Mouse (Mus musculus): Measurements from ENCODE around the gene Xpo6. TPM values are rescaled to one million over a fixed set of nuclear protein-coding genes. Genes with fewer than 3 reads are reported as not detected.

Gene Xpo6
- polyA plus RNA-seq, 1 experiment = 235 TPM

DNA sequence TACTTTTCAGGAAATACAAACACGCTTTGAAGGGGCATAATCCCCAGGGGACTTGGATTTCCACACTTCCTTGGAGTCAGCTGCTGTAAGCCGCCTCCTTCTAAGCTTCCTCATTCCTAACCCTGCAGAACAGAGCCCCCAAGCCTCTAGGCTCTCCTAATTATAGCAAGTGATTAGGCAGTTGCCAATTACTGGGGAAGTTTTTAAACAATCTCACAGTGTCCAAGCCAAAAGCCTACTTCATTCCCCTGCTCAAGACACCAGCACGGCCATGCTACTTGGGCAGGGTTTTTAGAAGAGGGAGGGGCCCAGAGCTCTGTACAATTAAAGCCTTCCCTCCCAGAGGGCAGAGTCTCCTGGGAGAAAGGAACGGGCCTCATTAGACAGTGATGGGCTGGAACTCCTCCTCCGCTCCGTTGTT, 114.0 kb downstream of the Xpo6 start:
- no peaks in the 10 kb centered on the region; the same call in 1 of the 2 replicates for H3K4me1 ChIP-seq (ENCODE audit: control insufficient read depth, insufficient read depth, insufficient read length)
- DNase-seq (ENCODE audit: low read depth in 1 of 2, low spot score in 2 of 2) = no peak
- H3K4me3 ChIP-seq (ENCODE audit: extremely low read depth, insufficient read depth, insufficient read length) = no peak overlapping the region
- H3K27me3 ChIP-seq (ENCODE audit: control insufficient read depth, insufficient read depth, low read length) = peaks cover 12% of the 10 kb centered on the region
- TF ChIP-seq POLR2A (IDR thresholded peaks at IDR 0.05; ENCODE audit: low read depth, low read length) (no peak), CTCF (IDR thresholded peaks at IDR 0.05; ENCODE audit: extremely low read depth, insufficient read depth, insufficient read length, insufficient replicate concordance) (no peak)
- WGBS = 50% methylated on average over 6 of the region's 6 CpGs
- no peaks in the 10 kb centered on the region for H3K36me3 ChIP-seq (ENCODE audit: control insufficient read depth, insufficient read depth, low read length)
- H3K27ac ChIP-seq (ENCODE audit: insufficient read depth, low read length) = no peak overlapping the region

DNA sequence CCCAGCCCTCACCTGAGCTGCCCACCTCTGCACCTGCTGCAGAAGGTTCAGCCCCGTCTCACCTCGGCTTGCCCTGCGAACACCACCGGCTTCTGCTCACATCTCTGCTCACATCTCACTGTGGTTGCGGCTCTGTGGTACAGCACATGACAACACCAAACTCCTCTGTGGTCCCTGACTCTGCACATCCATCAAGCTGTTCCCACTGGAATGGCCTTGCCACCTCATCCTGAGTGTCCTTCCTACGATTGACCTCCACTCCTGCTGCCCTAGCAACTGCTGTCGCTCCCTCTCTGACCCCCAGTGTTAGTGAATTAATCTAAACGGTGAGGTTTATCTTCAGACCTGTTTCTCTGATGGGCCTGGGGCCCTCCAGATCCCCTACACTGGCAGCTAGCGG, 115.1 kb downstream of the Xpo6 start:
- no peak for DNase-seq (ENCODE audit: low read depth in 1 of 2, low spot score in 2 of 2)
- no peaks in the 10 kb centered on the region for H3K36me3 ChIP-seq (ENCODE audit: control insufficient read depth, insufficient read depth, low read length)
- no peak overlapping the region for H3K4me3 ChIP-seq (ENCODE audit: extremely low read depth, insufficient read depth, insufficient read length)
- no peaks in the 10 kb centered on the region; the same call in 1 of the 2 replicates for H3K4me1 ChIP-seq (ENCODE audit: control insufficient read depth, insufficient read depth, insufficient read length)
- no peak overlapping the region for H3K27ac ChIP-seq (ENCODE audit: insufficient read depth, low read length)
- TF ChIP-seq CTCF (IDR thresholded peaks at IDR 0.05; ENCODE audit: extremely low read depth, insufficient read depth, insufficient read length, insufficient replicate concordance) (no peak), POLR2A (IDR thresholded peaks at IDR 0.05; ENCODE audit: low read depth, low read length) (no peak)
- 93% methylated on average over 9 of the region's 9 CpGs for WGBS
- peaks cover 13% of the 10 kb centered on the region for H3K27me3 ChIP-seq (ENCODE audit: control insufficient read depth, insufficient read depth, low read length)

DNA sequence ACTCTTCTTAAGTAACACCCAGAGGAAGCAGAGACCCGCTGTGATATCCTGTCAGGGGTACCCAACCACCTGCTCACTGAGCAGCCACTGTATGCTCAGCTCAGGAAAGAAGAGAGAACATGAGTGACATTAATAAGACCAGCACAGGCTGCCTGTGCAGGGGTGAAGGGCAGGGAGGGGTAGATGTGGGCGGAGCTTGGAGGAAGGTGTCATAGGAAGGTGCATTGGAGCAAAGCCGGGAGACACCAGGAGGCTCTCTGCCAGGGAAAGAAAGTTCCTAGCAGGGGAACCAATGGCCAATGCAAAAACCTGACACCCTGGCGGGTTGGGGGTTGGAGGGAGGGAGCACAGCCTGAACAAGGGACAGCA, 116.3 kb downstream of the Xpo6 start:
- DNase-seq (ENCODE audit: low read depth in 1 of 2, low spot score in 2 of 2) = no peak
- peaks cover 13% of the 10 kb centered on the region for H3K27me3 ChIP-seq (ENCODE audit: control insufficient read depth, insufficient read depth, low read length)
- H3K27ac ChIP-seq (ENCODE audit: insufficient read depth, low read length) = no peak overlapping the region
- H3K4me3 ChIP-seq (ENCODE audit: extremely low read depth, insufficient read depth, insufficient read length) = no peak overlapping the region
- 32% methylated on average over 4 of the region's 4 CpGs for WGBS
- no peaks in the 10 kb centered on the region for H3K36me3 ChIP-seq (ENCODE audit: control insufficient read depth, insufficient read depth, low read length)
- no peaks in the 10 kb centered on the region; the same call in 1 of the 2 replicates for H3K4me1 ChIP-seq (ENCODE audit: control insufficient read depth, insufficient read depth, insufficient read length)
- TF ChIP-seq CTCF (IDR thresholded peaks at IDR 0.05; ENCODE audit: extremely low read depth, insufficient read depth, insufficient read length, insufficient replicate concordance) = no peak
- no peak for TF ChIP-seq POLR2A (IDR thresholded peaks at IDR 0.05; ENCODE audit: low read depth, low read length)

DNA sequence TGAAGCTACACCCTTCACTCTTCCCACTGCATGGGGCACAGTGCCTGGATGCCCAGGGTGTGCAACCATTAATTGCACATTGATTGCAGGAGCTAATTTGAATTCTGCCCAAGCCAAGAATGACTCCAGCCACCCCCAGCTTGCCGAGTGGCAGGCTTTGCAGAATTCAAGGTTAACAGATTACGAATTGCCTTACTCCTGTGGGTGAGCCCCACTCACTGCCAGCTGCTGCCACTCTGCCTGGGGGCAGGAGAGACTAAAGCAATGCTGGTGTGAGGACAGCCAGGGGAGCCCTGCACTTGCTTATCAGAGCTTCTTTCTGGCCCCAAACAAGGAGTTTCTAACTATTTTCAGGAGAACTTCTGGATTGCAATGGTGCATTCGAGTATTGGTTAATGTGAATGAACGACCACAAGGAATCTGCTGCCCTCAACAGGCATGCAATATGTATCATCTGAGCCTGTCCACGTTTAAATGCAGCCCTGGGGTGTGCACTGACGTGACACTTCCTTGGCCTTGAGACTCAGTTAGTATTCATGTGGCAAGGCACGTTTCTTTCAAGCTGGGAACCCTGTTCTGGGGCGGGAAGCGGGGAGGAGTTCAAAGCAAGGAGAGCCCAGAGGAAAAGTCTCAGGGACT, 116.8 kb downstream of the Xpo6 start:
- Histone ChIP-seq H3K27ac (ENCODE audit: insufficient read depth, low read length) (no peak overlapping the region), H3K4me3 (ENCODE audit: extremely low read depth, insufficient read depth, insufficient read length) (no peak overlapping the region), H3K4me1 (ENCODE audit: control insufficient read depth, insufficient read depth, insufficient read length) (no peaks in the 10 kb centered on the region; the same call in 1 of the 2 replicates), H3K27me3 (ENCODE audit: control insufficient read depth, insufficient read depth, low read length) (peaks cover 13% of the 10 kb centered on the region), H3K36me3 (ENCODE audit: control insufficient read depth, insufficient read depth, low read length) (no peaks in the 10 kb centered on the region)
- no peak for DNase-seq (ENCODE audit: low read depth in 1 of 2, low spot score in 2 of 2)
- TF ChIP-seq POLR2A (IDR thresholded peaks at IDR 0.05; ENCODE audit: low read depth, low read length) (no peak), CTCF (IDR thresholded peaks at IDR 0.05; ENCODE audit: extremely low read depth, insufficient read depth, insufficient read length, insufficient replicate concordance) (no peak)
- 15% methylated on average over 9 of the region's 9 CpGs for WGBS

DNA sequence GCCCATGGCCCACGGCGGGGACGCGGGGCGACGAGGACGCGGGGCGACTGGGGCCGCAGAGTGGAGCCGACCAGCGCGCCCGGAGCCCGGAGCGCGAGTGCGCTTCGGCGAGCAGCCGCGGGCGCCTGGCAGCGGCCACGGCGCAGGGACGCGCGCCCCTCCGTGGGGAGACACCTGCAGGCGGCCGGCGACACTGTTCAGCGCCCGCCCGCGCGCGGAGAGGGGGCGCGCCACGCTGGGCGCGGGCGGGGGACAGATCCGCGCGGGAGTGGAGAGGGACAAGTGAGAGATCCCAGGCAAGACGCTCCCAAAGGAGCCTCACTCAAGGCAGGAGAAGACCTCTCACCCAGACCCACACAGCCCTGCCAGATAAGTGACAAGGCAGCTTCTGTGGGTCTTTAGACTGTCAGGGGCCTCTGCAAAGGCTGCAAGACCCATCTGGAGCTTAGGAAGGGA, 118.0 kb downstream of the Xpo6 start, which contains the start of gene Gsg1l:
Gene Gsg1l, minus strand, starts transcription at position 126 of the 456 bp plus-strand sequence.
- H3K27me3 ChIP-seq (ENCODE audit: control insufficient read depth, insufficient read depth, low read length) = peaks cover 13% of the 10 kb centered on the region
- H3K4me1 ChIP-seq (ENCODE audit: control insufficient read depth, insufficient read depth, insufficient read length) = no peaks in the 10 kb centered on the region; the same call in 1 of the 2 replicates
- no peaks in the 10 kb centered on the region for H3K36me3 ChIP-seq (ENCODE audit: control insufficient read depth, insufficient read depth, low read length)
- TF ChIP-seq CTCF (IDR thresholded peaks at IDR 0.05; ENCODE audit: extremely low read depth, insufficient read depth, insufficient read length, insufficient replicate concordance) (no peak), POLR2A (IDR thresholded peaks at IDR 0.05; ENCODE audit: low read depth, low read length) (no peak)
- H3K4me3 ChIP-seq (ENCODE audit: extremely low read depth, insufficient read depth, insufficient read length) = no peak within 1 kb of the TSS; the same call in 1 of the 2 replicates
- 2% methylated on average over 47 of the region's 49 CpGs for WGBS
- no peak for DNase-seq (ENCODE audit: low read depth in 1 of 2, low spot score in 2 of 2)
- H3K27ac ChIP-seq (ENCODE audit: insufficient read depth, low read length) = no peak within 1 kb of the TSS

DNA sequence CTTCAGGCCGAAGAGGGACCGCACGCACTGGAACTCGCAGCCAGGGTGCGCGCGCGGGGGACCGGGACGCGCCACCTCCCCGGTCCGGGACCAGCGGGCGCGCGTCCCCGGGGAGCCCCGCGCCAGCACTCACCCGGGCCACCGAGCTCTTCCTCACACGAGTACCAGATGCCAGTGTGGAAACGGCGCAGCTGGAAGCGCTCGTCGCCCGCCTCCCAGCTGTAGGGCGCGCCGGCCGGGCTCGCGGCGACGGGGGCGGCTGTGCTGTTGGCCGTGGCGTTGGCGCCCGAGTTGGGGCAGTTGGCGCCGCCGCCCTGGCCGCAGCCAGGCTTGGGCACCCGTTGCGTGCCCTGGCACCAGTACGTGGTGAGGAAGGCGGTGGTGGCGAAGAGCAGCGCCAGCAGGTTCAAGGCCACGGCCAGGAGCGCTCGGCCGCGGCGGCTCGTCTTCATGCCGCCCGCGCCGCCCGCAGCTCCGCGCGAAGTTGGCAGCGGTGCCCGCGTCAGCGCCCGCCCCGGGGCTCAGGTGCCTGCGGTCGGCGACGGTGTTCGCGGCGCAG, 118.5 kb downstream of the Xpo6 start:
- Histone ChIP-seq H3K4me1 (ENCODE audit: control insufficient read depth, insufficient read depth, insufficient read length) (no peaks in the 10 kb centered on the region; the same call in 1 of the 2 replicates), H3K27ac (ENCODE audit: insufficient read depth, low read length) (no peak overlapping the region), H3K27me3 (ENCODE audit: control insufficient read depth, insufficient read depth, low read length) (peaks cover 13% of the 10 kb centered on the region), H3K4me3 (ENCODE audit: extremely low read depth, insufficient read depth, insufficient read length) (no peak overlapping the region; the same call in 1 of the 2 replicates), H3K36me3 (ENCODE audit: control insufficient read depth, insufficient read depth, low read length) (no peaks in the 10 kb centered on the region)
- WGBS = 2% methylated on average over 80 of the region's 80 CpGs
- TF ChIP-seq POLR2A (IDR thresholded peaks at IDR 0.05; ENCODE audit: low read depth, low read length) (no peak), CTCF (IDR thresholded peaks at IDR 0.05; ENCODE audit: extremely low read depth, insufficient read depth, insufficient read length, insufficient replicate concordance) (no peak)
- no peak for DNase-seq (ENCODE audit: low read depth in 1 of 2, low spot score in 2 of 2)

Data from spleen, adult 2 months (tissue).